ENCODE assay signal across 14 mouse cellular contexts in the genomic region with DNA sequence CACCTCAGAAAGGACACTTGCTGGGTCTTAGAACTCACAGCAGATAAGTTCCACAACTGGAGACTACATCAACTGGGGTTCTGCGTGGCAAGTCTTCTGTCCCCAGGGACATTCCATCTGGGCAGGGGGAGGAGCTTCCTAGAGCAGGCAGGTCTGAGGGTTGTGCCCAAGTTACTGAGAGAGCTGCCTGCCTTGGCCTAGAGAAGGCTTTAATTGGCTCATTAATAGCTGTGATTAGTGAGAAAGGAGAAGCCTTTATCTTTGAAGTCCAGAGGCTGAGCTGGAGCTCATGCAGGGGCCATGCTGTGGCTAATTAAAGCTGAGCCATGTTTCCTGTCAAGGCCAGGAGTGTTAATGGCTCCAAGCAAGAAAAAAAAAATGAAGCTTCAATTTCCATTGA. TPM values are rescaled to one million over a fixed set of nuclear protein-coding genes. Genes with fewer than 3 reads are reported as not detected.
DNase-seq lines count a peak whose midpoint lies in the region; ATAC-seq lines count a peak whose summit lies in the region.
"Had no signal": no experiment of that assay in that cellular context is flagged by ENCODE, and none has a peak within 500 bp of the region (broad histone marks: within the 10 kb centered on the region; RNA-seq: fewer than 3 reads in every experiment).

No protein-coding gene starts in this region.

- H3K4me1 ChIP-seq in kidney, embryonic 15.5 days: peaks cover 8% of the 10 kb centered on the region
- no peaks in the 10 kb centered on the region for H3K4me1 ChIP-seq in forebrain, embryonic 15.5 days
- H3K4me1 ChIP-seq in midbrain, embryonic 15.5 days: no peaks in the 10 kb centered on the region

- H3K4me3 ChIP-seq in kidney, embryonic 15.5 days (replicated peaks): no peak overlapping the region
- H3K4me3 ChIP-seq in forebrain, embryonic 15.5 days: no peak overlapping the region
- no peak overlapping the region for H3K4me3 ChIP-seq in midbrain, embryonic 15.5 days
- H3K4me3 ChIP-seq: embryonic facial prominence, embryonic 12.5 days; limb, embryonic 13.5 days had no signal

- peak; percentile 69 for ATAC-seq in kidney, embryonic 15.5 days (replicated peaks; ENCODE audit: low FRiP score)
- ATAC-seq in forebrain, embryonic 15.5 days (replicated peaks): peak; percentile 43
- ATAC-seq in midbrain, embryonic 15.5 days (replicated peaks): peak; percentile 66
- ATAC-seq: lung, postnatal 0 days had no signal

- WGBS in kidney, embryonic 15.5 days: 20% methylated on average over 1 of the region's 1 CpGs
- 7% methylated on average over 1 of the region's 1 CpGs for WGBS in forebrain, embryonic 15.5 days
- WGBS in midbrain, embryonic 15.5 days: 21% methylated on average over 1 of the region's 1 CpGs

- H3K27me3 ChIP-seq in kidney, embryonic 15.5 days: no peaks in the 10 kb centered on the region; the same call in 1 of the 2 replicates
- H3K27me3 ChIP-seq in forebrain, embryonic 15.5 days: no peaks in the 10 kb centered on the region
- H3K27me3 ChIP-seq in midbrain, embryonic 15.5 days (replicated peaks): no peaks in the 10 kb centered on the region
- H3K27me3 ChIP-seq: embryonic facial prominence, embryonic 12.5 days; limb, embryonic 13.5 days had no signal

- H3K9ac ChIP-seq in kidney, embryonic 15.5 days: no peak overlapping the region
- no peak overlapping the region for H3K9ac ChIP-seq in forebrain, embryonic 15.5 days (replicated peaks)
- no peak overlapping the region for H3K9ac ChIP-seq in midbrain, embryonic 15.5 days
- H3K9ac ChIP-seq: embryonic facial prominence, embryonic 12.5 days; limb, embryonic 13.5 days; liver, embryonic 14.5 days had no signal

- H3K36me3 ChIP-seq in kidney, embryonic 15.5 days: no peaks in the 10 kb centered on the region
- no peaks in the 10 kb centered on the region for H3K36me3 ChIP-seq in forebrain, embryonic 15.5 days
- H3K36me3 ChIP-seq in midbrain, embryonic 15.5 days (replicated peaks): no peaks in the 10 kb centered on the region
- H3K36me3 ChIP-seq: embryonic facial prominence, embryonic 12.5 days; limb, embryonic 13.5 days had no signal

- peak; percentile 23 for DNase-seq in embryo, embryonic 11 days
- no peak for DNase-seq in embryo, embryonic 10 days (ENCODE audit: low spot score)
- DNase-seq in kidney, postnatal 14 days: no peak
- DNase-seq in adipocyte (ENCODE audit: low spot score): no peak
- DNase-seq in kidney, adult 9 months: no peak
- DNase-seq: cerebellum, postnatal 25 days; kidney, adult 8-10 months had no signal

- no peaks in the 10 kb centered on the region for H3K9me3 ChIP-seq in kidney, embryonic 15.5 days (replicated peaks)
- H3K9me3 ChIP-seq in forebrain, embryonic 15.5 days: no peaks in the 10 kb centered on the region
- H3K9me3 ChIP-seq in midbrain, embryonic 15.5 days: no peaks in the 10 kb centered on the region
- H3K9me3 ChIP-seq: embryonic facial prominence, embryonic 12.5 days; limb, embryonic 13.5 days had no signal

- no peak overlapping the region for H3K27ac ChIP-seq in kidney, embryonic 15.5 days
- H3K27ac ChIP-seq in forebrain, embryonic 15.5 days (replicated peaks): no peak overlapping the region
- no peak overlapping the region for H3K27ac ChIP-seq in midbrain, embryonic 15.5 days
- H3K27ac ChIP-seq: embryonic facial prominence, embryonic 12.5 days; limb, embryonic 13.5 days; liver, embryonic 14.5 days had no signal

- H3K4me2 ChIP-seq in kidney, embryonic 15.5 days: no peak overlapping the region
- no peak overlapping the region for H3K4me2 ChIP-seq in forebrain, embryonic 15.5 days (replicated peaks)
- no peak overlapping the region for H3K4me2 ChIP-seq in midbrain, embryonic 15.5 days
- H3K4me2 ChIP-seq: embryonic facial prominence, embryonic 12.5 days; limb, embryonic 13.5 days had no signal

RNA-seq across cellular contexts. Expression of gene Trabd2b, which starts 23.9 kb away (rescaled TPM):
- polyA plus RNA-seq in kidney, embryonic 15.5 days (2015; fragmentation: Nextera tagmentation; extraction: Ambion mirVana): 4.9 TPM in 2 replicates
- 0.32 and 0.37 TPM in 2 replicates for polyA plus RNA-seq in forebrain, embryonic 15.5 days (2015; fragmentation: Nextera tagmentation; extraction: Ambion mirVana)
- 0.60 and 0.65 TPM in 2 replicates for polyA plus RNA-seq in midbrain, embryonic 15.5 days (2015; fragmentation: Nextera tagmentation; extraction: Ambion mirVana)
